Mouse (Mus musculus) megakaryocyte, embryonic 14.5 days (primary cell): ENCODE measurements at regions not wholly inside any gene's neighbourhood (a gene's known extent, or its start where the extent isn't known, plus 50 kb on each side); places are given as distances from the start of the nearest gene placed in this dataset.

Source experiments
- FLI1 ChIP-seq: IDR thresholded peaks from 2 replicates; pipeline ENCODE4 v1.6.1; 2012; ENCODE audit warnings: low read length, inconsistent platforms, mixed read lengths
- GATA1 ChIP-seq: IDR thresholded peaks from 3 replicates; pipeline ENCODE4 v1.6.1; 2012; ENCODE audit warnings: mixed read lengths, low read length, inconsistent platforms, borderline replicate concordance

DNA sequence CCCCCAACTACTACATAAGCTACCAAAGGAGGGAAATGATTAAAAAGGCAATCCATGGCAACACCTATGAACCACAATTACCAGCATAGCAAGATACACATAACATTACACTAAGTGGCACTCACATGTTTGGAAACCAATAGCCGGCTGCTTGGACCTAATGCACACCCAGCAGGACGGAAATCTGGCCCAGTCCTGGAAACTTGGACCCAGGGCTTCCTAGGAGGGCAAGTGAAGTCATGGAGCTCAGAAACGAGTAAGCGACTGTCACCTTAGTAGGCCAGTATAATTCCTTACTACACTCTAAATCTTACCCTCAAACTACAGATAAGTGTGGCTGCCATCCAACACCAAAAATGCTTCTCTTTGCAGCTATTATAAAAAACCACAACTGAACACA, 168.6 kb upstream of the Ppp2r3a start:
- no peak for TF ChIP-seq FLI1
- TF ChIP-seq GATA1: no peak
